Mouse (Mus musculus): ENCODE data around the gene Pipox.

Gene Pipox

GRCm38 (mm10) chr11:77893787-77894718 is at the start of gene Pipox:
Gene Pipox (minus strand): TSS chr11:77894096.
- peak; percentile 81 for DNase-seq

- DNase-seq: no peak
Measured at GRCm38 (mm10) chr11:77942230-77942629, 48.3 kb upstream of the Pipox start.

- no peak for DNase-seq
Measured at GRCm38 (mm10) chr11:77937649-77938410, 43.9 kb upstream of the Pipox start.

DNA sequence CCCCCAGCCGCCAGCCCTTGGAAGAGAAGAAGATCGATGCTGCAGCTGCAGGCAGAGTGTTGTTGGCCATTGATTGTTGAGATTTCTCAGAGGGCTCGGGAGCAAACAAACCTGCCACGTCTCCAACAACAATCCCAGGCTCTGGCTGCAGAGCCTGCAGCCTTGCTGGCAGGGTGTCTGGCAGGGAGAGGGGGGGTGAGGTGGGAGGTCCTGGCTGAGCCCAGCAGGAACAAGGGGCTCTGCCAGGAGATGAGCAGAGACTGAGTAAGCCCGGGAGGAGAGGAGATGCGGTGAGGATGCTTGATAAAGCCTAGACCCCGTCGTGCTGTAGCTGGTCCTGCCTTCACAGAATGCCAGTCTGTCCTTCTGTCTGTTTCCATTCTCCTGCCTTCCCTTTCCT is 43.0 kb upstream of the Pipox start:
- DNase-seq: no peak

GRCm38 (mm10) chr11:77934568-77935311 is 40.8 kb upstream of the Pipox start:
- no peak for DNase-seq

- DNase-seq: no peak
Measured at GRCm38 (mm10) chr11:77934111-77934521, 40.2 kb upstream of the Pipox start.

GRCm38 (mm10) chr11:77932576-77932975 is 38.7 kb upstream of the Pipox start:
- no peak for DNase-seq

DNA sequence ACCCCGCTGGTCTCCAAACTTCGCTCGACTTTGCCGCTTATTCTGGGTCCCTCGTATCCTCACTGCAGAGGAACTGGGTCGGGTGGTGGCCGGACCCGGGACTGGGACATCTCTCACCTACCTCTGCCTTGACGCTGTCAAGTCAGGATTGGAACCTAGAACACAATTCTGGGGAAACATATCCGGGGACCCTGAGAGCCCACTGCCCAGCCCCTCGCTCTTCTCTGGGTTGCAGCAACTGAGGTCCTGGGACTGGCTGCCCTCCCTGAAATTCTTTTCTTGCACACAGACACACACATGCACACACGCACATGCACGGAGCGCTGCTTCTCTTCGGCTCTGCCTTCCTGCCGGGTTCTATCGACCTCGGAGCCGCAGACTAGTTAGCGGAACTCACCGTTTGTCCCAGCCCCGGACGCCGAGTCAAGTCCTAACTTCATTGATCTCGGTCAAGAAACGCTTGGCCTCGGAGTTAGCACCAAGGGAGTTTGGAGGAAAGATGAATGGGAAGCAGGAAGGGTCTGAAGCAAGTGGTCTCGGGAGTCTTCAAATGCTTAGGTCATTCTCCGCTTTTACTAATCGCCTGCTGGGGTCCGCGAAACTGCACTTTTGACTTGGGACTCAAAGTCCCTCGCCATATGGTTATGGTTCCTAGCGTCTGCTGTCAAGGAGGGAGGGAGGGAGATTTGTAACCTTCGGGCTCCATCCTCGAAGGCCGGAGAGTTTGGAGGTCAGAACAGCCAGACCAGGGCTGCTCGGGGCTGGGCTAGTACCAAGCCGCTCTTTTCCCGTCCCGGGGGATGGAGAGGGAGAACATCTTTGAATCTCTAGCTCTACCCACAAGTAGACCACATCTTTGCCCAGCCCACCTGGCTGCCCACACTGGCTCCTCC is 37.9 kb upstream of the Pipox start:
- DNase-seq: no peak

DNA sequence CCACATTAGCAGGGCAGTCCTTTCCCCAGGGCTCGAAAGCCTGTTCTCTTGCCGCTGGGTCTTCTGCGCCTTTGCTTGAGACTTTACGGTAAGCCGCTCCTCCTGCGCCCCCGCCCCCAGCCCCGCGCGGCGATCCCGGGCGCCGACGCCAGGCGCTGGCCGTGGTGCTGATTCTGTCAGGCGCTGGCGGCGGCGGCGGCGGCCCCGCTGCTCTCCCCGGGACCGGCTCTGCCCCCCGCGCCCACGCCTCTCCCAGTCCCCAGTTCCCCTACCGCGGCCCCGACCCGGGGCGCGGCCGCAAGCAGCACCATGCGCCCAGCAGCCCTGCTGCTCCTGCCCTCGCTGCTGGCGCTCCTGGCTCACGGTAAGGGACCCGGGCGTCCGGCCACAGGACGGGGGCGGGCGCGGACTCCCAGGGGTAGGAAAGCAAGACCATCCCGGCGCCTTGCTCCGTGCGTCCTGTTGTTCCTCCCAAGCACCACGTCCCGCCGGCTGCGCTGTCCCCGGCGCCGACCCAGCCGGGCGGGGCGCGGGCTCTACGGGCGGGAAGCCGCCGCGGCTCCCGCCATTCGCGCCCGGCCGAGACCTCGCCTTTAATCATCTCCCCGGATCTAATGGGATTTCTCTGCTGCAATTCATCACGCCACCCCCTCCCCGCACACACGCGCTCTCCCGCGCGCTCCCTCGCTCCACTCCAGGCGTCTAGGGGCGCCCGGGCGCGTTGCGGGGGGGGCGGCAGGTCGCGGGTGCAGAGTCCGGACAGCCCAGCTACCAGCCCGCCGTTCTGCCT is 37.0 kb upstream of the Pipox start, which contains the start of gene Sez6:
Gene Sez6 (plus strand): TSS at position 50 of the 790 bp plus-strand sequence.
- peak; percentile 83 for DNase-seq

- no peak for DNase-seq
Measured at GRCm38 (mm10) chr11:77927837-77928236, 33.9 kb upstream of the Pipox start.

DNA sequence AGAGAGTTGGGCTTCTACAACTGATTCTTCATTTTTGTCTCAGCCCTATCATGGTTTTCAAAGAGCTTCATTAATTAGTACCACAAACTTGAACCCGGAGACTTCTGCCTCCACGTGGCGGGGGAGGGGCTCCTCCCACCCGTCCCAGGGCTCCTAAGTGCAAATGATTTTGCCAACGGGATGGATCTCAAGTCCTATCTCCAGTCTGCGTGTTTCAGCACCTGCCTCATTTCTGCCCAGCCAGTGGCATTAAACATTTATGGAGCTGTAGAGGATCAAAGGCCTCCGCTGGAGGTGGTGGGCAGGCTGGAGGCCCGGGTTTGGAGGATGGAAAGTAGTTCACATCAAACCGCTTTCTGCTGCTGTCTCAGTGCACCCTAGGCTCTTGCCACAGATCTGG is 32.8 kb upstream of the Pipox start:
- no peak for DNase-seq

- DNase-seq: no peak
Measured at GRCm38 (mm10) chr11:77925836-77926657, 32.2 kb upstream of the Pipox start.

GRCm38 (mm10) chr11:77923285-77923684 is 29.4 kb upstream of the Pipox start:
- DNase-seq: no peak

DNA sequence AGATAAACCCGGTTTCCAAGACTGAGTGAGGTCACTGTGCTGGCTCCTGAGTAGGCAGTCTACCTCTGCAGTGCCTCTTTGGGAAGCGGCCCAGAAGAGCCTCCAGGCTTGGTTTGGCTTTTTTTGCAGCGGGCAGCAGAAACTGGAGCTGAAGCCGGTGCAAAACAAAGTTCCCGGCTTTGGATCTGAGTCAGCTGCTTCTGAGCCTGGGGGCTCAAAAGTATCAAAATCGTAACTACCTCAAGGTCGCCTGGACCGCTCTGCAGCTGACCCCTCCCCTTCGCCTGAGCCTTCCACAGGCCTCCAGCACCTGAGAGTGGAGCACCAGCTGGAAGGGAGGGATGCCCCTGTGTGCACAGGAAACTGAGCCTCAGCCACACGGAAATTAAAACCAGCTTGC is 23.3 kb upstream of the Pipox start:
- no peak for DNase-seq

DNA sequence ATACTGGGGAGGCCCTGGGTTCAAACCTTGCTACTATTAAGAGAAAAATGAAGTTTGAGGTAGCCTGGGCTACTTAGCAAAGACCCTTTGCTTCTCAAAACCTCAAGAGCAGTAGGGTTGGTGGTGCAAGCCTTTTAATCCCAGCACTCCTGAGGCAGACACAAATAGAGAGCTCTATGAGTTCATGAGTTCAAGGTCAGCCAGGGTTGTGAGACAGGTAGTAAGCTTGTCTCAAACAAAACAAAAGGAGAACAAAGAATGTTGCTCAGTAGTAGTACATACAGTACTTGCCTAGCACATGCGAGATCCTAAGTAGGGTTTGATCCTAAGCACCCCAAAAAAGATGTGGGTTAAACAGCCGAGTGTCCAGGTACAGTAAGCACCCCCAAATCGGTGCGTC is 22.8 kb upstream of the Pipox start:
- no peak for DNase-seq

GRCm38 (mm10) chr11:77914598-77915260 is 20.8 kb upstream of the Pipox start:
- no peak for DNase-seq

DNA sequence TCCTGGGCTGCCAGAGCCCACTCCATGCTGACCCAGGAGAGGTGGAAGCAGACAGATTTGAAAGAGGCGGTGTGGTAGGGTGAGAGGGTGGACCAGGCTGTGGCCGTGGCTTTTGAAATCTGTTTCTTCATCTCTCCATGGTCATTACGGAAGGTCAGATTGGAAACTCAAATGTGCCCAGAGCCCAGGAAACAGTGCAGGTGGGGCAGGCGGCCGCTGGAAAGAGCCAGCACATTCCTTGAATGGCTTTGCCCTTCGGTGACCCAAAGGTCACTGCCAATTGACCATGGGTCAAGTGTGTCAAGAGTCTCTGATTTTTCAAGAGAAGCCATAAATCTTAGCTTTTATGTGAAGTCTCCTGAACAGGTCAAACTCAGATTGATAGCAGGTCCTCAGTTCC is 19.6 kb upstream of the Pipox start:
- no peak for DNase-seq

- no peak for DNase-seq
Measured at GRCm38 (mm10) chr11:77909776-77910175, 15.9 kb upstream of the Pipox start.

DNA sequence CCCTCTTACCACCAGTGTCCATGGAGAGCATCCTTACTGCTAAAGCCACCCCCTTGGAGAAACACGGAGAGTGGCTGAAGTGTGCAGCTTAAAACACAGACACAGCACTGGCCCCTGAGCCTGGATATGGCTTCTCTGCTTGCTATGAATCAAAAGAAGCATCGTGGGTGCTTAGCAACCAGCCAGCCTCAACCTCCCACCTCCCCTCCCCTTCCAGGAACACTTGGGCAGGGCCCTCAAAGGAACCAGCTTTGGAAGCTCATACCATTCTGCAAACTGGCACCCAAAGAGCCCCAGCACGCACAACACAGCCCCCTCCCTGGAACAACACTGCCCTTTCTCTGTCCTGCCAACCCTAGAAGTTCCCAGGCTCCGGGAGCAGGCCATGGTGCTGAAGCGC is 15.5 kb upstream of the Pipox start:
- DNase-seq: no peak

DNA sequence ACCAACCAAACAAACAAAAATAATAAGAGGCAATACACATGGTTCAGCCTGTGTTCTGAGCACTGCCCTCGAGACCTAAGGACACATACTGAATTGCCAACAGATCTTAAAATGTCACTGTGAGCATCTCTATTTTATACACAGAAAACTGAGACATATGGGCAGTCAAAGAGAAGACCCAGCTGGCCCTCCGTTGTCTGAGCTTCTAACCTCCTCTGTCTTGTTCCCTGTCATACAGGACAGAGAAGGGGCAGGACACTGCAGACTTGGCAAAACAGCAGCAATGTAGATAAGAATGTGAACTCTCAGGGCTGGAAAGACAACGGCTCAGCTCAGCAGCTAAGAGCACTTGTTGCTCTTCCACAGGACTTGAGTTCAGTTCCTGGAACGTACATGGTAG is 14.6 kb upstream of the Pipox start:
- no peak for DNase-seq
